Mouse (Mus musculus) embryonic fibroblast, embryonic 13.5 days (primary cell): ENCODE results near the gene Spp2. TPM values are rescaled to one million over a fixed set of nuclear protein-coding genes. Genes with fewer than 3 reads are reported as not detected.

ENCODE experiments used
- H3K27ac ChIP-seq: 2 replicates; pipeline ENCODE4 v1.5.1; 2012; ENCODE audit warnings: low read length, control low read depth, inconsistent platforms; ENCODE audit not compliant: insufficient read depth
- H3K4me1 ChIP-seq: 2 replicates; pipeline ENCODE4 v1.6.1; 2011; ENCODE audit warnings: low read length; ENCODE audit not compliant: control insufficient read depth, insufficient read depth
- H3K4me3 ChIP-seq: 2 replicates; pipeline ENCODE4 v1.5.1; 2011; ENCODE audit warnings: mild to moderate bottlenecking, control low read depth, low read length; ENCODE audit not compliant: insufficient read depth
- CTCF ChIP-seq: IDR thresholded peaks from 2 replicates; pipeline ENCODE4 v1.5.1; 2011; ENCODE audit warnings: mild to moderate bottlenecking, control low read depth, low read length, moderate library complexity, borderline replicate concordance; ENCODE audit not compliant: insufficient read depth
- POLR2A ChIP-seq: IDR thresholded peaks from 2 replicates; pipeline ENCODE4 v1.6.1; 2011; ENCODE audit warnings: low read depth, mild to moderate bottlenecking, control low read depth, low read length, moderate library complexity
- polyA plus RNA-seq: library from polyadenylated mRNA; stranded (reverse); fragments of >200 nt; gene quantifications from 2 replicates; pipeline ENCODE4 v1.2.4, GENCODE M21; 2011; ENCODE audit warnings: low read depth; ENCODE audit not compliant: missing spikeins, insufficient read length

Spp2 gene
- polyA plus RNA-seq, 1 experiment: not detected

GRCm38 (mm10) chr1:88406078-88406806 lies 519 bp upstream of the Spp2 start:
- TF ChIP-seq POLR2A (no peak), CTCF (no peak)
- Histone ChIP-seq H3K4me1 (no peaks in the 10 kb centered on the region), H3K27ac (no peak overlapping the region), H3K4me3 (no peak overlapping the region)

GRCm38 (mm10) chr1:88408340-88408739 lies 1.6 kb downstream of the Spp2 start:
- Histone ChIP-seq H3K4me3 (no peak overlapping the region), H3K27ac (no peak overlapping the region), H3K4me1 (no peaks in the 10 kb centered on the region)
- no peak for TF ChIP-seq POLR2A
- no peak for TF ChIP-seq CTCF

GRCm38 (mm10) chr1:88412013-88412412 lies 5.3 kb downstream of the Spp2 start:
- no peak overlapping the region for H3K4me3 ChIP-seq
- H3K27ac ChIP-seq: no peak overlapping the region
- no peak for TF ChIP-seq POLR2A
- TF ChIP-seq CTCF: no peak
- no peaks in the 10 kb centered on the region for H3K4me1 ChIP-seq

- Histone ChIP-seq H3K4me3 (no peak overlapping the region), H3K4me1 (no peaks in the 10 kb centered on the region), H3K27ac (no peak overlapping the region)
- TF ChIP-seq CTCF (no peak), POLR2A (no peak)
Measured at GRCm38 (mm10) chr1:88418943-88419342, 12.2 kb downstream of the Spp2 start.

GRCm38 (mm10) chr1:88422045-88422444 lies 15.3 kb downstream of the Spp2 start:
- no peak overlapping the region for H3K4me3 ChIP-seq
- TF ChIP-seq CTCF (no peak), POLR2A (no peak)
- H3K4me1 ChIP-seq: no peaks in the 10 kb centered on the region
- no peak overlapping the region for H3K27ac ChIP-seq

GRCm38 (mm10) chr1:88422846-88423395 lies 16.2 kb downstream of the Spp2 start:
- H3K4me1 ChIP-seq: no peaks in the 10 kb centered on the region
- TF ChIP-seq CTCF: no peak
- no peak overlapping the region for H3K4me3 ChIP-seq

GRCm38 (mm10) chr1:88424602-88425252 lies 18.0 kb downstream of the Spp2 start:
- H3K4me1 ChIP-seq: no peaks in the 10 kb centered on the region
- H3K4me3 ChIP-seq: no peak overlapping the region
- TF ChIP-seq CTCF (peak; percentile 97), POLR2A (no peak)
- no peak overlapping the region for H3K27ac ChIP-seq

More at GRCm38 (mm10) chr1:88422846-88423395, 16.2 kb downstream of the Spp2 start:
- H3K27ac ChIP-seq: no peak overlapping the region

GRCm38 (mm10) chr1:88427987-88428741 lies 21.4 kb downstream of the Spp2 start:
- H3K27ac ChIP-seq: no peak overlapping the region
- TF ChIP-seq POLR2A: no peak
- TF ChIP-seq CTCF: no peak
- H3K4me3 ChIP-seq: no peak overlapping the region
- no peaks in the 10 kb centered on the region for H3K4me1 ChIP-seq

GRCm38 (mm10) chr1:88429413-88429812 lies 22.7 kb downstream of the Spp2 start:
- TF ChIP-seq POLR2A (no peak), CTCF (no peak)
- H3K4me3 ChIP-seq: no peak overlapping the region
- H3K4me1 ChIP-seq: no peaks in the 10 kb centered on the region
- H3K27ac ChIP-seq: no peak overlapping the region
